Mouse (Mus musculus) forelimb bud, embryonic 11.5 days (tissue): ENCODE data around the gene Cxcr6.
A peak's percentile ranks its signal among the peaks of the same experiment; 100 is the strongest.
"Not testable (repeated sequence)": the region's sequence is repeated elsewhere in the genome, so short reads cannot be mapped to it uniquely, and the experiment has no call there.

Experiments
- DNase-seq: peaks from one replicate; pipeline ENCODE4 v3.0.0-alpha.2; 2012; ENCODE audit warnings: low read depth, low spot score

Gene Cxcr6

DNA sequence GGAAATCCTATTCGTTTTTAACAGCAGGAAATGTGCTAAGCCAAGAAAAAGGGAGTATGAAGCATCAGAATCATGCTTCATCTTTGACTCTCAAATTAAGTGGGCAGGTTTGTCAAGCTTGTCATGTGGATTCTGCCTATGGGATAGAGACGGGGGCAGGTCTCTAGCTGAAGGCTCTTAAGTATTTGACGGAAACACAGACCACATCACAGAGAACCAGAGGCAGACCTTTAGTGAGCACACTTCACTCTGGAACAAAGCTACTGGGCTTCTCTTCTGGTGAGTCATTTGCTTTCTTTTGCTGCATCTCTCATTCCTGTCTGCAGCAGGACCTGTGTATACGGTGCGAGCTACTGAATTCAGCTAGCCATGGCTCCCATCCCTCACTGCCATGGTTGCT, at the start of gene Cxcr6:
Gene Cxcr6, plus strand, starts transcription at position 209 of the 400 bp plus-strand sequence.
- DNase-seq: no peak

GRCm38 (mm10) chr9:123756752-123757151, 49.5 kb upstream of the Cxcr6 start:
- no peak for DNase-seq

GRCm38 (mm10) chr9:123757326-123757725, 48.9 kb upstream of the Cxcr6 start:
- no peak for DNase-seq

- DNase-seq: no peak
Observed at GRCm38 (mm10) chr9:123758156-123758555, 48.1 kb upstream of the Cxcr6 start.

GRCm38 (mm10) chr9:123758645-123759044, 47.6 kb upstream of the Cxcr6 start:
- no peak for DNase-seq

DNA sequence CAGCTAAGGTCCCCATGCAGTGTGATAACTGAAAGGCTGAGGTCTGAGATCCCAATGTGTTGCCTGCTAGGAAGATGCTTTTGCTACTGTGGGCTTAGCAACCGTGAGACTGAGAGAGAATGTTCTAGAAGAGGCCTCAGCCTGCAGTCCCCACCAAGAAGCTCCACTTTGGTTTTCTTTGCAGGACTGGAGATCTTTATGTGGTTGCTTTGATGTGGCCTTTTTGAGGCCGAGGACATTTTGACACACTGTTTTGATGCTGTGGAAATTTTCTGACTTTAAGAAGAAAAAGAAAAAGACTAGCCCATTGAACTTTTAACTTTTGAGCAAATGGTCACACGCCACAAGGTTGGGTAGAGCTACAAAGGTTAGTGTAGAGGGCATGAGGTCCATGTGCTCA, 45.5 kb upstream of the Cxcr6 start:
- DNase-seq: no peak

DNA sequence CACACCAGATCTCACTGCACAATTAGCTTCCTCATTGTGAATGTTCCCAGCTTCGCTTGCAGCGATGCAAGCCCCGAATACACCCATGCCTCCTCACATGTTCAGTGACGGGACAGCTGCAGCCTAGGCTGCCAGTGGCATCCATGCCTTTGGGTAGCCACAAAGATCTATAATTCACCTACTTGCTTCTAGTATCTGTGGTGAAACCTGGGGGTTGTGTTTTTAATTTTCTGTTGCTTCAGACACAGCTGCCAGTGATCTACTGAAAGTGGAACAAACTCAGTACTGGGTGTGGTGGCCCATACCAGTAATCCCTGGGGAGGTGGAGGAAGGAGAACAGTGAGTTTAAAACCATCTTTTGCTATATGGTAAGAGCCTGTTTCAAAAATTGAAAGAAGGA, 43.4 kb upstream of the Cxcr6 start:
- no peak for DNase-seq

DNA sequence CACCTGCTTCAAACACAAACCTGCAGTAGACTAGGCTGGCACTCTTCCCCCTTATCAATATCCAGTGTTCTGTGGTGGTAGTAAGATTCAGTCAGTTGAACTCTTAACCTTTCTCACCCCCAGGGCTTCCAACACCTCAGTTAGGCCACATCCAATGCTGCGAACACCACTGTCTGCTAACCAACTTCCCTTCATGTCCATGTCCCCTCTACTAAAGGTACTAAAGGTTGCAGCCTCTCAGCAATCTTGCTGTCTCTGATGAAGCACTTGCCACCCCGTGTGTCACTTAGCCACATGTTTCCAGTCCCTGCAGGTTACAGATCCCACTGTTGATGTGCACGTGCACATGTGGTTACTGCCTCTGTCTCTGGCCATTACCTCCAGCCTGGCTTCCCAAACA, 42.5 kb upstream of the Cxcr6 start:
- DNase-seq: no peak

GRCm38 (mm10) chr9:123766996-123767395, 39.3 kb upstream of the Cxcr6 start:
- DNase-seq: no peak

DNA sequence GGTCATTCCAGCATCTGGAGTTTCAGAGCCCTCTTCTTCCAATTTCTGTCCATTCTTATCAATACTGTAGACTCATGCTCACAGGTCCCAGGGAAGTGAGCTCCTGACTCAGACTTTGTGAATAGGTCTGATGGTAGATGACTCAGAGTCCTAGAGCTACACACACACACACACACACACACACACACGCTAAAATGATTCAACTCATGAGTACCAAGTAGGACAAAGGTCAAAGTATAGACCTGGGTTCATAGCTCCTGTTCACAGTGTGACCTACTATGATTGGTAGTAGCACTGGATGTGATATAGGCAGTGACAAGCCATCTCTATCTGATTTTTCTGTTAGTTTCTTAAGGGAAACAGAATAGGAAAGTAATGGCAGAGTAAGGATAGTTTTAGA, 37.8 kb upstream of the Cxcr6 start:
- no peak for DNase-seq

GRCm38 (mm10) chr9:123769532-123769931, 36.7 kb upstream of the Cxcr6 start:
- DNase-seq: no peak

DNA sequence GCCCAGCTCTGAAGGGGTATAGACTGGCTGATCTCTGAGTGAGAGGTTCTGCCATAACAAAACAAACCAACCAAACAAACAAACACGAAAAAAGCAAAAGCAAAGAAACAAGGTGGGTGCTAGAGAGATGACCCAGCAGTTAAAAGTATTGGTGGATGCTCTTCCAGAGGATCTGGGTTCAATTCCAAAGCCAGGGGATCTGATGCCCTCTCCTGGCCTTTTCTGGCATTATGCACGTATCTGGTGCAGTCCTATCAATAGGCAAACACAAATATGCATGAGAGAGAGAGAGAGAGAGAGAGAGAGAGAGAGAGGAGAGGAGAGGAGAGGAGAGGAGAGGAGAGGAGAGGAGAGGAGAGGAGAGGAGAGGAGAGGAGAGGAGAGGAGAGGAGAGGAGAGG, 33.0 kb upstream of the Cxcr6 start:
- not testable (repeated sequence) for DNase-seq

GRCm38 (mm10) chr9:123788855-123789529, 17.3 kb upstream of the Cxcr6 start:
- no peak for DNase-seq

- DNase-seq: peak; percentile 24
Observed at GRCm38 (mm10) chr9:123796174-123796573, 10.1 kb upstream of the Cxcr6 start.

DNA sequence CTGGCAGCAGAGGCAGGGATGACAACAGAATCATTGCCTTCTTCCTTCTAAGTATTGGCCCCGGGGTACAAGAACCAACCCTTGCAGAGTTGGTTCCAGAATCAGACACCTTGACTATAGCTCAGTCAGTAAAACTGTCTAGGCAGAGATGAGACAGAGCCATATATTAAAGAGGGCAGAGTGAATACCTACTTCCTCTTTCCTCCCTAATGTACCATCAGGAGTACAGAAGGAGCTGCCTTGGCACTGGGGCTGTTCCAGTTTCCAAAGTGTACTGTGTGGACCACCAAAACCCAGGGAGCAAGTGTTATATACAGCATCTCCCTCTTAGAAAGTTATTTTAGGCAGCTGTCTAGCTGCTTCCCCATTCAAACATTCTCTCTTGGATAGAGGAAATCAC, 4.7 kb upstream of the Cxcr6 start:
- no peak for DNase-seq

GRCm38 (mm10) chr9:123802421-123802820, 3.9 kb upstream of the Cxcr6 start:
- DNase-seq: no peak

DNA sequence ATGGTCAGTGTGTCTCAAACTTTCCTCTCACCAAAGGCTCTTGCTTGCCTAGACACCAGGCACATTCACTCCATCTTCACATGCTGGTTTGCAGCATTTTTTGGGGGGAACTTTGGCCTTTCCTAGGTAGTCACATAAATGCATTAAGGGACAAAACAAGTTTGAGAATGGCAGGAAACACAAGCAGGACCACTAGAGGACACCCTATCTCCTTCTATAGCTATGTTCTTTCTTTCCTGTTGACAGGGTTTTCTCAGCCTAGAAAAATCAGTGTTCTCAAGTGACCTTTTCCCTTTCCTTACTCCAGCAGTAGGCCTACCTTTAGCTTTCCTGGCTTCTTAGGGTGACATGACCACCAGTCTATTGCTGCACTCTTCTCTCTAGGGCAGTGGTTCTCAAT, 3.4 kb upstream of the Cxcr6 start:
- no peak for DNase-seq

DNA sequence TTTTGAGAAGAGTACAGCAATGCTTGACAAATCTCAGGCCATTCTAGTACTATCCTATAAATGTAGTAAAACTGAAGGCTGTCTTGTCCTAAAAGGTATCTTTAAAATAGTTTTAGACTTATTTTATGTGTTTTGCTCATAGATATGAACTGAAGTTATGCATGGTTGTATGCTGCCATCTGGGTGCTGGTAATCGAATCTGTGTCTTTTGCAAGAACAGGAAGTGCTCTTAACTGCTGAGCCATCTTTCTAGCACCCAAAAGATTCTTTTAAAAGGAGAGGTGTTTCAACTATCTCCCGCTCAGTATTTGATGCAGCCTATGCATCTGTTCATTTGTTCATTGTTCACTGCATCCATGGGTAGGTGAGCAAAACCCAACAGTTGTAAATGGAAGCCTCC, 1.0 kb upstream of the Cxcr6 start:
- DNase-seq: no peak

DNA sequence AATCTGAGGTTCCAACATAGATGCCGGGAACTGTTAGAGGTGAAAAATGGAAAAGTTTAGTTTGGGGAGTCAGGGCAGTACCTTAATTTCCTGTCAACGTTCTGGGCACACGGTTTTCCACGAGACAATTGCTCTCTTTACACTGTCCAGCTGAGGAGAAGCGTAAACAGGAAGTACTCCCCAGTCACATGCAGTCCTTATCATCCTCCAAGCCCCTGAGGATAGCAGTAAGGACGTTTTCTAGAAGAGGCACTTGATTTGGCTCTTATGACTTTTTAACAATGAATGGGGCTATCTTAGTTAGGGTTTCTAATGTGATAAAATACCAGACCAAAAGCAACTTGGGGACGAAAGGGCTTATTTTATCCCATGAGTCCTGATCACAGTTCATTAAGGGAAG, 2.3 kb downstream of the Cxcr6 start:
- no peak for DNase-seq

GRCm38 (mm10) chr9:123811831-123812230, 5.6 kb downstream of the Cxcr6 start:
- no peak for DNase-seq

DNA sequence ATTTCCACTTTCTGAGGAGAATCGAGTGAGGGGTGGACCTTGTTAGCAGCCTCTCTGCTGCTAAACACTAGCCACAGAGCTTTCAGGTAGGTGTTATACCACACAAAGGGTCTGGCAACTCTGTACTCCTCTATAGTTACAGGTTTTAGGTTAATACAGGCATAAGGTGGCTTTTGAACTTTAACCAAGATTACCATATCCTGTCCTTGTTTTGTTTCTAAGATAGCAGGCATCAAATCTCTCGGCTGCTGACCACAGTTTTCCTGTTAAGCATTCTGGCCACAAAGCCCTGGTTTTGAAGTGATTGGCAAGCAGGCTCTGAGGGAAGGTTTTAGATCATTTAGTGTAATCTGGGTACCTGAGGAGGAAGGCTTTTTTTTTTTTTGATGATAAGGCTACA, 8.1 kb downstream of the Cxcr6 start:
- no peak for DNase-seq

GRCm38 (mm10) chr9:123814821-123815220, 8.5 kb downstream of the Cxcr6 start:
- no peak for DNase-seq

DNA sequence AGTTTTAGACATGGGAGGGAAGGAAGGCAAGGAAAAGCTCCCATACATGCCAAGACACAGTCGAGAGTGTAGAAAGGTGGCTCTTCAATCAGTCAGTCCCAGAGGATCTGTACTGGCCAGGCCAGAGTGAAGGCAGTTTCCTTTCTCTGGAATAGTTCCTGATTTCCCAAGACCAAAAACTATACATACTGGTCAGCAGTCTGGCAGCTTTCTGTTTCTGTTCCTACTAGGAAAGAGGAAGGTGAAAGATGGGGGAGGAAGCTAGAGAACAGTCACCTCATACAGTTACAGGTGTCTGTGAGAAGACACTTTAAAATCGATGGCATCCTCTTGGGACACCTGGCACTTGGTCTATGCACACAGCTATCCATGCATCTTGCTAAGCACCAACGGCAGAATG, 9.2 kb downstream of the Cxcr6 start:
- DNase-seq: no peak

DNA sequence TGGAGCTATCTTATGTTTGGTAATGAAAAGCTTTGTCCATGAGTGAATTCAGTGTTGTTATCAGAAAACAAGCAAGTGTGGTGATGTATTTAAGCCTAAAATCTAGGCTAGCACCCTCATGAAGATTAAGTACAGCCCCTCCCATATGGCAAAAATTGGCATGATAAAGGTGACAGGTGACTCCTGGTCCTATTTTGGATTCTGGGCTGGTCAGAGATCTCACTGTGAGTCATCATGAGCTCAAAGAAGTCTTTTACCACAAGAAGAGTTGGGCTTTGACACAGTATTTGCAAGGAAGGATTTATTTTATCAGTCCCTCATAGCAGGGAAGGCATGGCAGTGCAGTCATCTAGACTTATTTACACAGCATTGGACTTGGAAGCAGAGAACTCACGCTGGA, 9.7 kb downstream of the Cxcr6 start:
- DNase-seq: no peak
